Mouse (Mus musculus) inflammation-experienced regulatory T-cells (primary cell): ENCODE data around the gene Ifitm5. TPM values are rescaled to one million over a fixed set of nuclear protein-coding genes. Genes with fewer than 3 reads are reported as not detected.

ENCODE experiments used
- polyA plus RNA-seq, 2 experiments: library from polyadenylated mRNA; unstranded; fragments of 100-300 nt; shearing (Covaris generic); gene quantifications; one replicate each; pipeline ENCODE4 v1.2.1; 2017

Ifitm5 gene
- 1 to 10 TPM in 1 of 2 experiments, under 1 TPM in 1; 0.35 to 1.1 TPM for polyA plus RNA-seq

GRCm38 (mm10) chr7:140949824-140950530 lies at the start of gene Ifitm5:
Gene Ifitm5, minus strand, starts transcription at chr7:140950291.

GRCm38 (mm10) chr7:140966921-140967320 lies 16.8 kb upstream of the Ifitm5 start, which contains the start of gene Ifitm1:
Gene Ifitm1, plus strand, starts transcription at chr7:140967221.

GRCm38 (mm10) chr7:140955758-140956555 lies 5.9 kb upstream of the Ifitm5 start, which contains the start of the genes Gm45717 and Ifitm2:
Gene Gm45717, minus strand, starts transcription at chr7:140955937.
Gene Ifitm2, minus strand, starts transcription at chr7:140955987.

GRCm38 (mm10) chr7:140941222-140942051 lies 8.7 kb downstream of the Ifitm5 start, which contains the start of gene Pgghg:
Gene Pgghg, plus strand, starts transcription at chr7:140941391.

GRCm38 (mm10) chr7:140920418-140921029 lies 29.6 kb downstream of the Ifitm5 start, which contains the start of gene Nlrp6:
Gene Nlrp6, plus strand, starts transcription at chr7:140920902.

GRCm38 (mm10) chr7:140900220-140900619 lies 49.9 kb downstream of the Ifitm5 start, which contains the start of gene Cox8b:
Gene Cox8b, minus strand, starts transcription at chr7:140900446.

Other genes with a start within 250 kb of the Ifitm5 start
- under 1 TPM; 0.10 to 0.18 TPM for gene Cyp2e1, start 186.6 kb downstream of the Ifitm5 start, polyA plus RNA-seq
- gene Syce1, start 162.4 kb downstream of the Ifitm5 start, polyA plus RNA-seq: under 1 TPM in 1 of 2 experiments, not detected in 1; 0.18 TPM
- 1 to 10 TPM in 1 of 2 experiments, under 1 TPM in 1; 0.46 to 1.9 TPM for gene Zfp941, start 128.1 kb downstream of the Ifitm5 start, polyA plus RNA-seq
- under 1 TPM in 1 of 2 experiments, not detected in 1; 0.58 TPM for gene Urah, start 115.3 kb downstream of the Ifitm5 start, polyA plus RNA-seq
- not detected for gene Scgb1c1, start 104.7 kb downstream of the Ifitm5 start, polyA plus RNA-seq
- gene Odf3, start 102.5 kb downstream of the Ifitm5 start, polyA plus RNA-seq: under 1 TPM in 1 of 2 experiments, not detected in 1; 0.28 TPM
- under 1 TPM in 1 of 2 experiments, not detected in 1; 0.54 TPM for gene Gm45785, start 94.0 kb downstream of the Ifitm5 start, polyA plus RNA-seq
- gene Ric8a, start 93.3 kb downstream of the Ifitm5 start, polyA plus RNA-seq: 100 to 1,000 TPM; 114 to 152 TPM
- 10 to 100 TPM; 41.3 to 51.5 TPM for gene Bet1l, start 92.7 kb downstream of the Ifitm5 start, polyA plus RNA-seq
- gene Psmd13, start 68.3 kb downstream of the Ifitm5 start, polyA plus RNA-seq: 100 to 1,000 TPM; 186 to 193 TPM
- 10 to 100 TPM in 1 of 2 experiments, 1 to 10 TPM in 1; 8.7 to 11.6 TPM for gene Sirt3, start 68.0 kb downstream of the Ifitm5 start, polyA plus RNA-seq
- not detected for gene Cox8b, start 49.8 kb downstream of the Ifitm5 start, polyA plus RNA-seq
- under 1 TPM in 1 of 2 experiments, not detected in 1; 0.05 TPM for gene Nlrp6, start 29.4 kb downstream of the Ifitm5 start, polyA plus RNA-seq
- 10 to 100 TPM; 24.8 to 37.5 TPM for gene Pgghg, start 8.9 kb downstream of the Ifitm5 start, polyA plus RNA-seq
- gene Gm45717, start 5.6 kb upstream of the Ifitm5 start, polyA plus RNA-seq: not detected
- 10 to 100 TPM; 37.1 to 96.5 TPM for gene Ifitm2, start 5.7 kb upstream of the Ifitm5 start, polyA plus RNA-seq
- 1 to 10 TPM in 1 of 2 experiments, not detected in 1; 1.9 TPM for gene Ifitm1, start 16.9 kb upstream of the Ifitm5 start, polyA plus RNA-seq
- 1 to 10 TPM; 3.5 to 8.8 TPM for gene Ifitm3, start 60.5 kb upstream of the Ifitm5 start, polyA plus RNA-seq
- not detected for gene Ifitm6, start 67.6 kb upstream of the Ifitm5 start, polyA plus RNA-seq
- gene Gm17387, start 78.8 kb upstream of the Ifitm5 start, polyA plus RNA-seq: not detected
- gene B4galnt4, start 110.8 kb upstream of the Ifitm5 start, polyA plus RNA-seq: 10 to 100 TPM; 18.8 to 19.5 TPM
- 100 to 1,000 TPM; 253 to 350 TPM for gene Pkp3, start 127.9 kb upstream of the Ifitm5 start, polyA plus RNA-seq
- 100 to 1,000 TPM; 207 to 212 TPM for gene Sigirr, start 150.3 kb upstream of the Ifitm5 start, polyA plus RNA-seq
- under 1 TPM; 0.48 to 0.54 TPM for gene Ano9, start 167.5 kb upstream of the Ifitm5 start, polyA plus RNA-seq
- gene Ptdss2, start 172.1 kb upstream of the Ifitm5 start, polyA plus RNA-seq: 10 to 100 TPM; 19.1 to 23.2 TPM
- 100 to 1,000 TPM; 110 to 149 TPM for gene Rnh1, start 222.6 kb upstream of the Ifitm5 start, polyA plus RNA-seq
- gene Hras, start 243.7 kb upstream of the Ifitm5 start, polyA plus RNA-seq: 10 to 100 TPM; 45.4 to 45.7 TPM
- 1 to 10 TPM; 2.7 to 6.2 TPM for gene Lrrc56, start 243.9 kb upstream of the Ifitm5 start, polyA plus RNA-seq